12 mouse cellular contexts compared by ENCODE assay signal in genomic region chr10:82991756-82992519, GRCm38 (mm10). TPM values are rescaled to one million over a fixed set of nuclear protein-coding genes. Genes with fewer than 3 reads are reported as not detected.
DNase-seq lines count a peak whose midpoint lies in the region; ATAC-seq lines count a peak whose summit lies in the region.
"Had no signal": no experiment of that assay in that cellular context is flagged by ENCODE, and none has a peak within 500 bp of the region (broad histone marks: within the 10 kb centered on the region; RNA-seq: fewer than 3 reads in every experiment).

No protein-coding gene starts in this region.

- no peak overlapping the region for H3K9ac ChIP-seq in limb, embryonic 12.5 days (replicated peaks)
- H3K9ac ChIP-seq: embryonic facial prominence, embryonic 13.5 days; neural tube, embryonic 12.5 days had no signal

- no peaks in the 10 kb centered on the region for H3K9me3 ChIP-seq in limb, embryonic 12.5 days
- H3K9me3 ChIP-seq in limb, embryonic 10.5 days (replicated peaks): no peaks in the 10 kb centered on the region
- H3K9me3 ChIP-seq: embryonic facial prominence, embryonic 13.5 days; neural tube, embryonic 12.5 days had no signal

- 0 out of 2 replicates have a peak overlapping the region, but pooled peaks have one; percentile 7 for H3K27ac ChIP-seq in limb, embryonic 12.5 days
- no peak overlapping the region for H3K27ac ChIP-seq in limb, embryonic 10.5 days
- H3K27ac ChIP-seq: neural tube, embryonic 12.5 days had no signal

- H3K4me3 ChIP-seq in limb, embryonic 12.5 days (replicated peaks): no peak overlapping the region
- no peak overlapping the region for H3K4me3 ChIP-seq in limb, embryonic 10.5 days
- H3K4me3 ChIP-seq: embryonic facial prominence, embryonic 13.5 days; neural tube, embryonic 12.5 days had no signal

- WGBS in limb, embryonic 12.5 days: 56% methylated on average over 10 of the region's 10 CpGs
- WGBS in limb, embryonic 10.5 days: 59% methylated on average over 10 of the region's 10 CpGs

- no peak for ATAC-seq in limb, embryonic 12.5 days (ENCODE audit: insufficient number of reproducible peaks, insufficient read depth, low FRiP score, low TSS enrichment, low read depth)
- peak; percentile 44 for ATAC-seq in erythroid progenitor cell, adult 5-6 weeks (replicated peaks; ENCODE audit: low FRiP score, poor library complexity, severe bottlenecking)
- peak; percentile 45 for ATAC-seq in monocyte, adult 5-6 weeks (replicated peaks; ENCODE audit: insufficient number of reproducible peaks, low FRiP score, low TSS enrichment, poor library complexity, severe bottlenecking)
- ATAC-seq: intestine, postnatal 0 days had no signal

- H3K36me3 ChIP-seq in limb, embryonic 12.5 days: no peaks in the 10 kb centered on the region
- H3K36me3 ChIP-seq in limb, embryonic 10.5 days: no peaks in the 10 kb centered on the region
- H3K36me3 ChIP-seq: embryonic facial prominence, embryonic 13.5 days; neural tube, embryonic 12.5 days had no signal

- peaks cover 7% of the 10 kb centered on the region; the same call in 1 of the 2 replicates for H3K27me3 ChIP-seq in limb, embryonic 12.5 days
- peaks cover 9% of the 10 kb centered on the region; the same call in 1 of the 2 replicates for H3K27me3 ChIP-seq in limb, embryonic 10.5 days (ENCODE audit: low read depth, poor library complexity, severe bottlenecking)
- H3K27me3 ChIP-seq: embryonic facial prominence, embryonic 13.5 days; neural tube, embryonic 12.5 days had no signal

- peak; percentile 8 for DNase-seq in embryo, embryonic 10.5 days (ENCODE audit: low spot score)
- DNase-seq in embryo, embryonic 9.5 days (ENCODE audit: extremely low spot score): no peak
- DNase-seq in limb, embryonic 10.5 days (ENCODE audit: low spot score): no peak
- DNase-seq in lung, adult 18-20 months: no peak
- DNase-seq in cerebellum, adult 9-11 months: no peak
- DNase-seq: lung, postnatal 10 days had no signal

- H3K4me1 ChIP-seq in limb, embryonic 12.5 days (replicated peaks): peaks cover 34% of the 10 kb centered on the region
- peaks cover 31% of the 10 kb centered on the region for H3K4me1 ChIP-seq in limb, embryonic 10.5 days

- H3K4me2 ChIP-seq in limb, embryonic 12.5 days: no peak overlapping the region
- H3K4me2 ChIP-seq: embryonic facial prominence, embryonic 13.5 days; neural tube, embryonic 12.5 days had no signal

RNA-seq across cellular contexts. Expression of gene Chst11, which starts 6.6 kb away (rescaled TPM):
- 2.5 and 3.1 TPM in 2 replicates for polyA plus RNA-seq in limb, embryonic 12.5 days (2016; fragmentation: Nextera tagmentation; extraction: Ambion mirVana)
- polyA plus RNA-seq in limb, embryonic 10.5 days (2016; fragmentation: Nextera tagmentation; extraction: Ambion mirVana): 1.2 and 1.5 TPM in 2 replicates
- 14.1 and 15.9 TPM in 2 replicates for total RNA-seq in erythroid progenitor cell, adult 5-6 weeks (2015; ENCODE audit: low replicate concordance)
- 13.6 and 17.2 TPM in 2 replicates for total RNA-seq in erythroid progenitor cell, adult 5-6 weeks (2017; ENCODE audit: low replicate concordance)
- total RNA-seq in monocyte, adult 5-6 weeks (2017): 9.0 to 18.3 TPM (median 9.7 TPM) in 3 replicates
